22 mouse cellular contexts compared by ENCODE assay signal in the genomic region with DNA sequence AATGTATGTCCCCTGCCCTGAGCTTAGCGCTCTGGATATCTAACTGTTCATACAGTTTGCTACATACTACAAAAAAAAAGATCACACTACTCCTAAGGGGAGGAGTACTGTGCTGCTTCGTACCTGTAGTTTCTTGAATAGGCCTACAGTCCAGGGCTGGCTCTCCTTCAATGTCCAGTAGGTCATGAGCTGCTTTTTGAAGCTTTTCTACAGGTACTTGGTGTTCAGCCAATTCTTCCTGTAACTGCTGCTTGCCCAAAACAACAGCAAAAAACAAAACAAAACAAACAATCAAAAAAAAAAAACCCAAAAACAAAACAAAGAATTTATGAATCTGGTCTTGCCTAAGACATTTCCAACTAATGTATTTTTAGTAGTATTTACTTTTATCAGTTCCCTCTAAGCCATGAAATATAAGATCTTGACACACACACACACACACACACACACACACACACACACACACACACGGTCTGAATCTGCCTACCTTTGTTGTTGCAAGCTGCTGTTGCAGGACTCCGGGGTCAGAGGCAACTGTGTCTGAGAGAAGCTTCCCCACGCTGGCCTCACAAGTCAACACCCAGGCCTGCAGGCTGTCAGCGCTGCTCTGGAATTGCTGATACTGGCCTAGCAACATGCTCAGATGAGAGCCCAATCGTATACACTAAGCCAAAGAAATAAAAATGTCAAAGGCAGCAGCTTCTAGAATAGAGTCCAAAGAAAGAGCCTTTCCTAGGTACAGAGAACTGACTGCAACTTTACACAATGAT.
A peak's percentile ranks its signal among the peaks of the same experiment; 100 is the strongest.
DNase-seq lines count a peak whose midpoint lies in the region; ATAC-seq and TF ChIP-seq lines count a peak whose summit lies in the region.
"Had no signal": no experiment of that assay in that cellular context is flagged by ENCODE, and none has a peak within 500 bp of the region (broad histone marks: within the 10 kb centered on the region; RNA-seq: fewer than 3 reads in every experiment).

No protein-coding gene starts in this region.

- H3K9me3 ChIP-seq in liver, postnatal 0 days (ENCODE audit: low read length), result no peaks in the 10 kb centered on the region
- no peaks in the 10 kb centered on the region for H3K9me3 ChIP-seq in heart, embryonic 15.5 days (replicated peaks)
- H3K9me3 ChIP-seq in kidney, embryonic 14.5 days (ENCODE audit: control insufficient read depth, low read length), result no peaks in the 10 kb centered on the region
- no peaks in the 10 kb centered on the region for H3K9me3 ChIP-seq in hindbrain, embryonic 10.5 days
- H3K9me3 ChIP-seq: embryonic facial prominence, embryonic 10.5 days; G1E; hindbrain, embryonic 13.5 days; intestine, embryonic 15.5 days; limb, embryonic 13.5 days; neural tube, embryonic 13.5 days had no signal

- peak; percentile 45; the same call in 1 of the 2 replicates for ATAC-seq in liver, postnatal 0 days
- peak; percentile 91; the same call in 1 of the 2 replicates for ATAC-seq in heart, embryonic 15.5 days (replicated peaks; ENCODE audit: insufficient number of reproducible peaks, insufficient read depth, low FRiP score, low read depth)
- peak; percentile 77; the same call in 1 of the 2 replicates for ATAC-seq in kidney, embryonic 14.5 days (ENCODE audit: low FRiP score, low TSS enrichment)
- ATAC-seq: intestine, embryonic 15.5 days had no signal

- H3K4me2 ChIP-seq in liver, postnatal 0 days (ENCODE audit: low read depth, low read length), result no peak overlapping the region
- no peak overlapping the region for H3K4me2 ChIP-seq in heart, embryonic 15.5 days
- H3K4me2 ChIP-seq in kidney, embryonic 14.5 days (replicated peaks; ENCODE audit: low read depth, low read length), result no peak overlapping the region
- H3K4me2 ChIP-seq: hindbrain, embryonic 13.5 days; intestine, embryonic 15.5 days; limb, embryonic 13.5 days; lung, embryonic 14.5 days; neural tube, embryonic 13.5 days had no signal

- no peaks in the 10 kb centered on the region for H3K27me3 ChIP-seq in liver, postnatal 0 days (ENCODE audit: insufficient read depth, low read length)
- H3K27me3 ChIP-seq in heart, embryonic 15.5 days, result no peaks in the 10 kb centered on the region
- no peaks in the 10 kb centered on the region for H3K27me3 ChIP-seq in kidney, embryonic 14.5 days (ENCODE audit: control insufficient read depth, insufficient read depth, low read length)
- H3K27me3 ChIP-seq in hindbrain, embryonic 10.5 days (ENCODE audit: insufficient read depth, poor library complexity, severe bottlenecking), result no peaks in the 10 kb centered on the region
- H3K27me3 ChIP-seq: hindbrain, embryonic 13.5 days; intestine, embryonic 15.5 days; limb, embryonic 13.5 days; neural tube, embryonic 13.5 days had no signal

- no peak overlapping the region for H3K9ac ChIP-seq in liver, postnatal 0 days (replicated peaks)
- H3K9ac ChIP-seq in heart, embryonic 15.5 days, result no peak overlapping the region
- H3K9ac ChIP-seq in kidney, embryonic 14.5 days (ENCODE audit: low read depth, low read length), result no peak overlapping the region
- H3K9ac ChIP-seq: hindbrain, embryonic 13.5 days; intestine, embryonic 15.5 days; limb, embryonic 13.5 days; lung, embryonic 14.5 days; neural tube, embryonic 13.5 days had no signal

- DNase-seq in liver, postnatal 0 days, result peak; percentile 20
- no peak for DNase-seq in liver
- DNase-seq in yolk sac, embryonic 10.5 days (ENCODE audit: low spot score), result peak; percentile 27
- no peak for DNase-seq in spleen, postnatal 10 days (ENCODE audit: low spot score in 2 of 2)
- no peak for DNase-seq in hindbrain, embryonic 10.5 days (ENCODE audit: low spot score)
- DNase-seq in adrenal gland, adult 18-20 months (ENCODE audit: low spot score in 2 of 2), result no peak
- DNase-seq: adrenal gland, postnatal 25 days; cerebellum, postnatal 14 days; gastrocnemius, postnatal 14 days; lung, embryonic 14.5 days; right cerebral cortex, postnatal 4 days; thymus, adult 18-20 months had no signal

- WGBS in liver, postnatal 0 days (ENCODE audit: insufficient replicate concordance), result 74% methylated on average over 7 of the region's 7 CpGs
- WGBS in heart, embryonic 15.5 days, result 38% methylated on average over 7 of the region's 7 CpGs
- 48% methylated on average over 7 of the region's 7 CpGs for WGBS in kidney, embryonic 14.5 days
- WGBS in hindbrain, embryonic 10.5 days, result 82% methylated on average over 7 of the region's 7 CpGs

- H3K27ac ChIP-seq in liver, postnatal 0 days (ENCODE audit: low read depth), result no peak overlapping the region
- H3K27ac ChIP-seq in heart, embryonic 15.5 days, result peak overlapping the region; percentile 77
- no peak overlapping the region for H3K27ac ChIP-seq in kidney, embryonic 14.5 days (ENCODE audit: low read depth, low read length)
- no peak overlapping the region for H3K27ac ChIP-seq in hindbrain, embryonic 10.5 days
- H3K27ac ChIP-seq: embryonic facial prominence, embryonic 10.5 days; hindbrain, embryonic 13.5 days; intestine, embryonic 15.5 days; left cerebral cortex, adult 2 months; limb, embryonic 13.5 days; neural tube, embryonic 13.5 days had no signal

- H3K4me1 ChIP-seq in liver, postnatal 0 days (ENCODE audit: insufficient read depth), result no peaks in the 10 kb centered on the region
- H3K4me1 ChIP-seq in heart, embryonic 15.5 days (replicated peaks), result peaks cover 22% of the 10 kb centered on the region
- H3K4me1 ChIP-seq in kidney, embryonic 14.5 days (ENCODE audit: control insufficient read depth, insufficient read depth, low read length), result no peaks in the 10 kb centered on the region
- H3K4me1 ChIP-seq in hindbrain, embryonic 10.5 days (replicated peaks), result no peaks in the 10 kb centered on the region
- H3K4me1 ChIP-seq: embryonic facial prominence, embryonic 10.5 days; hindbrain, embryonic 13.5 days; intestine, embryonic 15.5 days; limb, embryonic 13.5 days; neural tube, embryonic 13.5 days had no signal

- no peak for TF ChIP-seq EP300 in liver, postnatal 0 days (IDR thresholded peaks at IDR 0.05; ENCODE audit: low read depth)

- H3K4me3 ChIP-seq in liver, postnatal 0 days (ENCODE audit: low read depth, low read length), result no peak overlapping the region
- no peak overlapping the region for H3K4me3 ChIP-seq in heart, embryonic 15.5 days
- no peak overlapping the region for H3K4me3 ChIP-seq in kidney, embryonic 14.5 days (ENCODE audit: low read length)
- no peak overlapping the region for H3K4me3 ChIP-seq in hindbrain, embryonic 10.5 days
- H3K4me3 ChIP-seq: embryonic facial prominence, embryonic 10.5 days; erythroblast, embryonic 14.5 days; hindbrain, embryonic 13.5 days; intestine, embryonic 15.5 days; left cerebral cortex, adult 2 months; limb, embryonic 13.5 days; neural tube, embryonic 13.5 days had no signal

- no peak for TF ChIP-seq CTCF in liver, postnatal 0 days (IDR thresholded peaks at IDR 0.05; ENCODE audit: low read depth)

- peaks cover 80% of the 10 kb centered on the region for H3K36me3 ChIP-seq in liver, postnatal 0 days (replicated peaks; ENCODE audit: insufficient read depth, low read length)
- H3K36me3 ChIP-seq in heart, embryonic 15.5 days, result peaks cover 68% of the 10 kb centered on the region
- peaks cover 77% of the 10 kb centered on the region for H3K36me3 ChIP-seq in kidney, embryonic 14.5 days (ENCODE audit: control insufficient read depth, insufficient read depth, low read length)
- peaks cover 95% of the 10 kb centered on the region for H3K36me3 ChIP-seq in hindbrain, embryonic 10.5 days

Comparison
In these comparisons a context has a peak if more than half of its experiments do, and no peak if none do; other contexts are left out.
1. DNase-seq: peak in liver, postnatal 0 days (single experiment) and yolk sac, embryonic 10.5 days (single experiment); none in liver (single experiment), spleen, postnatal 10 days (0 of 2), hindbrain, embryonic 10.5 days (single experiment) and adrenal gland, adult 18-20 months (0 of 2).
2. Peak in every context shown above with its lines, with median percentiles within 50 percentile points of each other: ATAC-seq.